Mouse (Mus musculus): ENCODE measurements around the gene Icmt.

Gene Icmt

GRCm38 (mm10) chr4:152298836-152299235 is 1.8 kb downstream of the Icmt start:
- CTCF ChIA-PET = no interaction called here

GRCm38 (mm10) chr4:152300375-152300774 is 3.3 kb downstream of the Icmt start:
- CTCF ChIA-PET = no interaction called here

GRCm38 (mm10) chr4:152302012-152302411 is 5.0 kb downstream of the Icmt start:
- CTCF ChIA-PET = no interaction called here

- CTCF ChIA-PET = no interaction called here
Measured at GRCm38 (mm10) chr4:152303172-152303571, 6.1 kb downstream of the Icmt start.

- CTCF ChIA-PET = no interaction called here
Measured at GRCm38 (mm10) chr4:152304685-152305084, 7.7 kb downstream of the Icmt start.

GRCm38 (mm10) chr4:152305991-152306390 is 9.0 kb downstream of the Icmt start:
- CTCF ChIA-PET = no interaction called here

GRCm38 (mm10) chr4:152307542-152307941 is 10.5 kb downstream of the Icmt start:
- CTCF ChIA-PET = no interaction called here

GRCm38 (mm10) chr4:152312186-152312585 is 15.2 kb downstream of the Icmt start:
- CTCF ChIA-PET = no interaction called here

GRCm38 (mm10) chr4:152313211-152313632 is 16.2 kb downstream of the Icmt start:
- CTCF ChIA-PET = no interaction called here

GRCm38 (mm10) chr4:152313934-152314333 is 16.9 kb downstream of the Icmt start:
- CTCF ChIA-PET = interaction anchor here (0.5 kb wide), 1 partner anchor 84 kb away, joined by 4 read pairs; no protein-coding TSS in a partner anchor

- CTCF ChIA-PET = no interaction called here
Measured at GRCm38 (mm10) chr4:152315498-152316213, 18.6 kb downstream of the Icmt start.

- CTCF ChIA-PET = no interaction called here
Measured at GRCm38 (mm10) chr4:152317631-152318033, 20.6 kb downstream of the Icmt start.

GRCm38 (mm10) chr4:152318517-152319234 is 21.6 kb downstream of the Icmt start, which contains the start of gene Rnf207:
Gene Rnf207 (minus strand): TSS chr4:152318993.
- CTCF ChIA-PET = no interaction called here

- CTCF ChIA-PET = no interaction called here
Measured at GRCm38 (mm10) chr4:152321464-152321863, 24.4 kb downstream of the Icmt start.

GRCm38 (mm10) chr4:152324641-152325562 is 27.9 kb downstream of the Icmt start:
- CTCF ChIA-PET = no interaction called here

GRCm38 (mm10) chr4:152325574-152326411 is 28.8 kb downstream of the Icmt start, which contains the start of gene Rpl22:
Gene Rpl22 (plus strand): TSS chr4:152325742.
- CTCF ChIA-PET = no interaction called here

- CTCF ChIA-PET = no interaction called here
Measured at GRCm38 (mm10) chr4:152326543-152326942, 29.5 kb downstream of the Icmt start.

- CTCF ChIA-PET = no interaction called here
Measured at GRCm38 (mm10) chr4:152328691-152329090, 31.7 kb downstream of the Icmt start.

GRCm38 (mm10) chr4:152332952-152333351 is 35.9 kb downstream of the Icmt start:
- CTCF ChIA-PET = interaction anchor here (0.6 kb wide), 1 partner anchor 50 kb away, joined by 4 read pairs; no protein-coding TSS in a partner anchor

GRCm38 (mm10) chr4:152333587-152333986 is 36.6 kb downstream of the Icmt start:
- CTCF ChIA-PET = no interaction called here

GRCm38 (mm10) chr4:152337772-152338171 is 40.7 kb downstream of the Icmt start:
- CTCF ChIA-PET = no interaction called here

All from spleen, embryonic (tissue).